24 mouse cellular contexts compared by ENCODE assay signal in the genomic region with DNA sequence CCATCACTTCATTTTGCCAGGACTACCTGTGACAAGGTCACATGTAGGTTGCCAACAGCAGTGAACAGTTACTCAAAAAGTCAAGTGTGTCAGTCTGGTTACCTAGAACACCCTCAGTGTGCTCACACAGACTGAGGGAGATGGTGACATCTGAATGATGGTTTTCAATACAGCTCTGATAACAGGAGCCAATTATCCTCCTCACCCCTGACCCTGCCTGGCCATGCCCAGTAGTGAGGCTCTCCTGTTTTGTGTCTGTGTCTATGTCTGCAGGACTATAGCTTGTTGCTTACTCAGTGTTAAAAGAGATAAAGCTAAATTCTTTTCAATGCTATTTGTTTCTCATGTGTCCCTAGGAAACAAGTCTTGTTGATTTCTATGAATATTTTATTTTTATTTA.
DNase-seq lines count a peak whose midpoint lies in the region; ATAC-seq lines count a peak whose summit lies in the region.
"Had no signal": no experiment of that assay in that cellular context is flagged by ENCODE, and none has a peak within 500 bp of the region (broad histone marks: within the 10 kb centered on the region; RNA-seq: fewer than 3 reads in every experiment).

No protein-coding gene starts in this region.

- DNase-seq in embryo, embryonic 10 days (ENCODE audit: low spot score): peak; percentile 30
- no peak for DNase-seq in embryo, embryonic 9.5 days (ENCODE audit: extremely low spot score)
- peak; percentile 36 for DNase-seq in heart, adult 11 months
- DNase-seq in heart, postnatal 10 days: no peak
- no peak for DNase-seq in midbrain, embryonic 11.5 days (ENCODE audit: low spot score, missing footprints)
- DNase-seq: adrenal gland, adult 8-10 months; adrenal gland, postnatal 25 days; cerebellum, adult 11-12 months; cerebellum, adult 8-10 months; cerebellum, postnatal 10 days; cerebellum, postnatal 36 days; gastrocnemius, postnatal 10 days; gastrocnemius, postnatal 36 days; heart, postnatal 36 days had no signal

- no peaks in the 10 kb centered on the region for H3K36me3 ChIP-seq in midbrain, embryonic 15.5 days (replicated peaks)
- H3K36me3 ChIP-seq in midbrain, embryonic 11.5 days (ENCODE audit: control insufficient read depth, insufficient read depth, low read length): no peaks in the 10 kb centered on the region
- H3K36me3 ChIP-seq: embryonic facial prominence, embryonic 12.5 days; embryonic facial prominence, embryonic 15.5 days; hindbrain, embryonic 10.5 days; hindbrain, embryonic 13.5 days had no signal

- ATAC-seq in midbrain, embryonic 15.5 days (replicated peaks): 0 out of 2 replicates have a peak, but pooled peaks have one; percentile 39
- ATAC-seq in midbrain, embryonic 11.5 days (ENCODE audit: low FRiP score): no peak
- ATAC-seq: activated CD4-positive, CD25-positive, alpha-beta regulatory T cell, adult 4 months; forebrain, embryonic 14.5 days; intestine, postnatal 0 days had no signal

- intact Hi-C loops in heart, postnatal 10 days (cut with DNase I): no loop called here

- 0 out of 2 replicates have a peak, but pooled peaks cover 3% of the 10 kb centered on the region for H3K4me1 ChIP-seq in midbrain, embryonic 15.5 days
- no peaks in the 10 kb centered on the region for H3K4me1 ChIP-seq in midbrain, embryonic 11.5 days (ENCODE audit: control insufficient read depth, insufficient read depth, low read length)
- H3K4me1 ChIP-seq: hindbrain, embryonic 10.5 days had no signal

- H3K4me2 ChIP-seq in midbrain, embryonic 15.5 days: no peak overlapping the region
- H3K4me2 ChIP-seq in midbrain, embryonic 11.5 days: no peak overlapping the region
- H3K4me2 ChIP-seq: embryonic facial prominence, embryonic 12.5 days; embryonic facial prominence, embryonic 15.5 days; heart, embryonic 11.5 days; hindbrain, embryonic 13.5 days had no signal

- H3K9me3 ChIP-seq in midbrain, embryonic 15.5 days: no peaks in the 10 kb centered on the region
- no peaks in the 10 kb centered on the region for H3K9me3 ChIP-seq in midbrain, embryonic 11.5 days (ENCODE audit: control insufficient read depth, low read length)
- H3K9me3 ChIP-seq: embryonic facial prominence, embryonic 12.5 days; embryonic facial prominence, embryonic 15.5 days; hindbrain, embryonic 10.5 days; hindbrain, embryonic 13.5 days had no signal

- no peak overlapping the region for H3K9ac ChIP-seq in midbrain, embryonic 15.5 days
- H3K9ac ChIP-seq in midbrain, embryonic 11.5 days (ENCODE audit: low read length): no peak overlapping the region
- H3K9ac ChIP-seq: embryonic facial prominence, embryonic 12.5 days; embryonic facial prominence, embryonic 15.5 days; hindbrain, embryonic 13.5 days had no signal

- no peak overlapping the region for H3K27ac ChIP-seq in midbrain, embryonic 15.5 days
- no peak overlapping the region for H3K27ac ChIP-seq in midbrain, embryonic 11.5 days (ENCODE audit: low read depth, low read length)
- H3K27ac ChIP-seq: embryonic facial prominence, embryonic 12.5 days; embryonic facial prominence, embryonic 15.5 days; hindbrain, embryonic 10.5 days; hindbrain, embryonic 13.5 days had no signal

- H3K27me3 ChIP-seq in midbrain, embryonic 15.5 days (replicated peaks): no peaks in the 10 kb centered on the region
- H3K27me3 ChIP-seq in midbrain, embryonic 11.5 days (ENCODE audit: control insufficient read depth, insufficient read depth, low read length): no peaks in the 10 kb centered on the region
- H3K27me3 ChIP-seq: embryonic facial prominence, embryonic 12.5 days; embryonic facial prominence, embryonic 15.5 days; hindbrain, embryonic 13.5 days had no signal

- H3K4me3 ChIP-seq in midbrain, embryonic 15.5 days: no peak overlapping the region
- no peak overlapping the region for H3K4me3 ChIP-seq in midbrain, embryonic 11.5 days (ENCODE audit: low read depth, low read length)
- H3K4me3 ChIP-seq: embryonic facial prominence, embryonic 12.5 days; embryonic facial prominence, embryonic 15.5 days; erythroblast, embryonic 14.5 days; hindbrain, embryonic 10.5 days; hindbrain, embryonic 13.5 days had no signal

Comparison
In these comparisons a context has a peak if more than half of its experiments do, and no peak if none do; other contexts are left out.
1. DNase-seq: peak in embryo, embryonic 10 days (single experiment) and heart, adult 11 months (single experiment); none in embryo, embryonic 9.5 days (single experiment), heart, postnatal 10 days (0 of 2) and midbrain, embryonic 11.5 days (single experiment).